Mouse (Mus musculus) limb, embryonic 11.5 days (tissue): ENCODE measurements around the gene Spata17. TPM values are rescaled to one million over a fixed set of nuclear protein-coding genes. Genes with fewer than 3 reads are reported as not detected.

Source experiments
- ATAC-seq: fragments of 200-750 bp; cut with Nextera tagmentation; 2 replicates; pipeline ENCODE4 v1.8.0; 2017; ENCODE audit warnings: low read depth; ENCODE audit not compliant: insufficient number of reproducible peaks, low FRiP score, low TSS enrichment
- DNase-seq: peaks from one replicate; pipeline ENCODE4 v3.0.0-alpha.2; 2015; ENCODE audit warnings: low spot score
- H3K27ac ChIP-seq: fragments of 300-500 bp; sonication (generic); replicated peaks from 2 replicates; pipeline ENCODE4 v1.5.1; 2014; ENCODE audit warnings: low read depth, mild to moderate bottlenecking, low read length
- H3K27me3 ChIP-seq: fragments of 300-500 bp; sonication (generic); 2 replicates; pipeline ENCODE4 v1.6.1; 2014; ENCODE audit warnings: mild to moderate bottlenecking, low read length, mixed read lengths; ENCODE audit not compliant: control insufficient read depth, insufficient read depth
- H3K36me3 ChIP-seq: fragments of 300-500 bp; sonication (generic); 2 replicates; pipeline ENCODE4 v1.6.1; 2014; ENCODE audit warnings: mild to moderate bottlenecking, low read length, moderate library complexity, mixed read lengths; ENCODE audit not compliant: control insufficient read depth, insufficient read depth
- H3K4me1 ChIP-seq: fragments of 300-500 bp; sonication (generic); 2 replicates; pipeline ENCODE4 v1.6.1; 2014; ENCODE audit warnings: low read length, mixed read lengths; ENCODE audit not compliant: control insufficient read depth, insufficient read depth
- H3K4me2 ChIP-seq: fragments of 300-500 bp; sonication (generic); 2 replicates; pipeline ENCODE4 v1.6.1; 2014; ENCODE audit warnings: low read depth, mild to moderate bottlenecking, moderate library complexity; ENCODE audit not compliant: severe bottlenecking
- H3K4me3 ChIP-seq: fragments of 300-500 bp; sonication (generic); 2 replicates; pipeline ENCODE4 v1.5.1; 2014; ENCODE audit warnings: low read depth, low read length
- H3K9ac ChIP-seq: fragments of 300-500 bp; sonication (generic); 2 replicates; pipeline ENCODE4 v1.6.1; 2014; ENCODE audit warnings: mild to moderate bottlenecking, low read length
- H3K9me3 ChIP-seq: fragments of 300-500 bp; sonication (generic); 2 replicates; pipeline ENCODE4 v1.6.1; 2016; ENCODE audit warnings: low read length; ENCODE audit not compliant: control insufficient read depth
- WGBS: fragments of 180-500 bp; shearing (Covaris S2); extraction: QIAGEN DNeasy Blood & Tissue Kit; methylation state at CpG from one replicate; pipeline ENCODE4 v1.1.7; 2014; 5-methylcytosine and 5-hydroxymethylcytosine counted together
- polyA plus RNA-seq: library from polyadenylated mRNA; unstranded; fragments of >200 nt; fragmentation: Nextera tagmentation; extraction: Ambion mirVana; gene quantifications from 2 replicates; pipeline ENCODE4 v1.2.1, GENCODE M21; 2014

Gene Spata17
- polyA plus RNA-seq, 1 experiment from 2014 or later, result 0.72 TPM

DNA sequence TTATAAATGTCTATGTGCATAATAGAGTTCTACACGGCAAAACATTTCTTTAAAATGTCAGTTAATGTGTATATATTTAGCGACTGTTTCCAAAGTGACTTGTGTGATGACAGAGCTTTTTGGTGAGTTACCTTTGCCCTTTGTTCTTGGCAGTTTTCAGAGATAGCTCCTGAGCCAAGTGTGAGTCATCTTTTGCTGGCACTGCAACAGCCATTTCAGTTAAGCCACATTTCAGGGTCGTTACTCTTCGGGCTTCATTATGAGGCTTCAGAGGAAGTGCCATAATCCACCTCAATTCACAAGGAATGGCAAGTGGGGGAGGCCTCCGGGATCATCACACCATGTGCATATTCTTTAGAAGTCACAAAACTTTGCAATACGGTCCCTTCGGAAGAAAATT, 195.3 kb downstream of the Spata17 start:
- WGBS, result 79% methylated on average over 7 of the region's 7 CpGs

DNA sequence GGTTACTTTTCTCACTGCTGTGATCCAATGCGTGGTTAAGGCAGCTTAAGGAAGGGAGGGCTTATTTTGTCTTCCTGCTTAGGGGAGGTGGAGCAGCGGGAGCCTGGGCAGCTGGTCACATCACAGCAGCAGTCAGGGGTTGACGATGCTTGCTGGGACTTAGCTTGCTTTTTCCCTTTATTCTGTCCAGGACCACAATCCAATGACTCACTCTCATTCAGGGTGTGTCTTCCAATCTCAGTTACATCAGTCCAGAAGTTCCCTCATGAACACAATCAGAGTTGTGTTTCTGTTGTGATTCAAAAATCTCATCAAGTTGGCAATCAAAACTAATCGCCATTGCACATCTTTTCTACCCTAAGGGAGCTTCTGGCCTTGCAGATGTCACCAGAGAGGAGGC, 199.1 kb downstream of the Spata17 start:
- H3K27me3 ChIP-seq, result no peaks in the 10 kb centered on the region
- no peak for ATAC-seq
- H3K27ac ChIP-seq, result no peak overlapping the region
- no peaks in the 10 kb centered on the region; the same call in 1 of the 2 replicates for H3K4me1 ChIP-seq
- WGBS, result 65% methylated on average over 4 of the region's 4 CpGs
- H3K9ac ChIP-seq, result no peak overlapping the region
- no peak overlapping the region for H3K4me2 ChIP-seq
- H3K4me3 ChIP-seq, result no peak overlapping the region
- no peak for DNase-seq
- H3K36me3 ChIP-seq, result no peaks in the 10 kb centered on the region
- no peaks in the 10 kb centered on the region for H3K9me3 ChIP-seq

More for the DNA sequence above, 195.3 kb downstream of the Spata17 start:
- no peaks in the 10 kb centered on the region for H3K9me3 ChIP-seq
- no peak for DNase-seq
- H3K36me3 ChIP-seq, result no peaks in the 10 kb centered on the region
- H3K27ac ChIP-seq, result no peak overlapping the region
- ATAC-seq, result no peak
- H3K9ac ChIP-seq, result no peak overlapping the region
- no peaks in the 10 kb centered on the region for H3K27me3 ChIP-seq
- no peaks in the 10 kb centered on the region; the same call in 1 of the 2 replicates for H3K4me1 ChIP-seq
- no peak overlapping the region for H3K4me2 ChIP-seq
- H3K4me3 ChIP-seq, result no peak overlapping the region

DNA sequence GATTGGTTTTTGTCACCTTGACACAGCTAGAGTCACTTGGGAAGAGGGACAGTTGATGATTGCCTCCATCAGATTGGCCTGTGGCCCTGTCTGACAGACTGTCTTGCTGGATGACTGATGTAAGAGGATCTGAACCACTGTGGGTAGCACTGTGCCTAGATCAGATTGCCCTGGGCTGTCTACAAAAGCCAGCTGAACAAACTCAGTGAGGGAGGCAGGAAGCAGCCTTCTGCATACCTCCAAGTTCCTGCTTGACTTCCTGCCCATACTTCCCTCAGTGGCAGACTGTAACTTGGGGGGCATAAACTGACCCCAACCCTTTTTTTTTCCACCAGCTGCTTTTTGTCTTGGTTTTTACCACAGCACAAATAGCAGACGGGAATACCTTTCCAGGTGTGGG, 199.6 kb downstream of the Spata17 start:
- no peaks in the 10 kb centered on the region for H3K27me3 ChIP-seq
- no peak overlapping the region for H3K4me2 ChIP-seq
- 70% methylated on average over 1 of the region's 1 CpGs for WGBS
- no peak overlapping the region for H3K9ac ChIP-seq
- no peaks in the 10 kb centered on the region for H3K9me3 ChIP-seq
- H3K4me3 ChIP-seq, result no peak overlapping the region
- H3K4me1 ChIP-seq, result no peaks in the 10 kb centered on the region; the same call in 1 of the 2 replicates
- DNase-seq (no peak), ATAC-seq (no peak)
- no peak overlapping the region for H3K27ac ChIP-seq
- no peaks in the 10 kb centered on the region for H3K36me3 ChIP-seq

- DNase-seq, result no peak
- no peak for ATAC-seq
These were observed 201.1 kb downstream of the Spata17 start for GRCm38 (mm10) chr1:187014141-187014540.

DNA sequence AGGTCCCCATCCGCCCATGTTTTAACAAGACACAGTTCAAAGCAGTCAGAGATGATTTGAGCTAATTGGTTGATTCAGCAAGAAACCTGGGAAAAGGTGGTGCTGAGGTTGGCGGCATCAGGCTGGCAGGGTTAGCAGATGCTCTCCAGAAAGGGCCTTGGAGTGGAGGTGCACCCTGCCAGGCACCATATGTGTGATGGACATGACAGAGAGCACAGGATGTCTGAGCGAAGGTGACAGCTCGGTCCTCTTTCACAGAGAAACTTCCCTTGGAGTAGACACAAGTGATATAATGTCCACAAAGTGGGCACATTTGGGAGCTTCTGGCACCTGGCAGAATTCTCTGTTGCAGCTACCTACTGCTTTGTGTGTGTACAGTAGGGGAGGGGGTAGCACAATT, 203.7 kb downstream of the Spata17 start:
- ATAC-seq (no peak), DNase-seq (no peak)

More at GRCm38 (mm10) chr1:187014141-187014540, 201.1 kb downstream of the Spata17 start:
- Histone ChIP-seq H3K4me1 (no peaks in the 10 kb centered on the region; the same call in 1 of the 2 replicates), H3K9me3 (no peaks in the 10 kb centered on the region), H3K9ac (no peak overlapping the region), H3K27ac (no peak overlapping the region), H3K4me3 (no peak overlapping the region), H3K4me2 (no peak overlapping the region), H3K27me3 (no peaks in the 10 kb centered on the region), H3K36me3 (no peaks in the 10 kb centered on the region)
- WGBS, result 92% methylated on average over 2 of the region's 2 CpGs

GRCm38 (mm10) chr1:187010071-187010470, 205.2 kb downstream of the Spata17 start:
- H3K27me3 ChIP-seq, result no peaks in the 10 kb centered on the region
- no peak overlapping the region for H3K9ac ChIP-seq
- no peak for ATAC-seq
- no peaks in the 10 kb centered on the region for H3K4me1 ChIP-seq
- H3K36me3 ChIP-seq, result no peaks in the 10 kb centered on the region
- H3K27ac ChIP-seq, result no peak overlapping the region
- no peak overlapping the region for H3K4me2 ChIP-seq
- no peaks in the 10 kb centered on the region for H3K9me3 ChIP-seq
- H3K4me3 ChIP-seq, result no peak overlapping the region
- whole genome bisulfite sequencing, result 73% methylated on average over 11 of the region's 11 CpGs
- no peak for DNase-seq

More for the DNA sequence above, 203.7 kb downstream of the Spata17 start:
- Histone ChIP-seq H3K9ac (no peak overlapping the region), H3K9me3 (no peaks in the 10 kb centered on the region), H3K27me3 (no peaks in the 10 kb centered on the region), H3K4me2 (no peak overlapping the region), H3K4me1 (no peaks in the 10 kb centered on the region; the same call in 1 of the 2 replicates), H3K27ac (no peak overlapping the region), H3K4me3 (no peak overlapping the region), H3K36me3 (no peaks in the 10 kb centered on the region)
- WGBS, result 89% methylated on average over 4 of the region's 4 CpGs

GRCm38 (mm10) chr1:187008236-187008635, 207.0 kb downstream of the Spata17 start:
- WGBS, result 94% methylated on average over 7 of the region's 7 CpGs
- H3K27ac ChIP-seq, result no peak overlapping the region
- ATAC-seq (no peak), DNase-seq (no peak)
- no peaks in the 10 kb centered on the region for H3K4me1 ChIP-seq
- no peaks in the 10 kb centered on the region for H3K36me3 ChIP-seq
- H3K4me3 ChIP-seq, result no peak overlapping the region
- no peak overlapping the region for H3K9ac ChIP-seq
- H3K4me2 ChIP-seq, result no peak overlapping the region
- no peaks in the 10 kb centered on the region for H3K9me3 ChIP-seq
- H3K27me3 ChIP-seq, result no peaks in the 10 kb centered on the region

DNA sequence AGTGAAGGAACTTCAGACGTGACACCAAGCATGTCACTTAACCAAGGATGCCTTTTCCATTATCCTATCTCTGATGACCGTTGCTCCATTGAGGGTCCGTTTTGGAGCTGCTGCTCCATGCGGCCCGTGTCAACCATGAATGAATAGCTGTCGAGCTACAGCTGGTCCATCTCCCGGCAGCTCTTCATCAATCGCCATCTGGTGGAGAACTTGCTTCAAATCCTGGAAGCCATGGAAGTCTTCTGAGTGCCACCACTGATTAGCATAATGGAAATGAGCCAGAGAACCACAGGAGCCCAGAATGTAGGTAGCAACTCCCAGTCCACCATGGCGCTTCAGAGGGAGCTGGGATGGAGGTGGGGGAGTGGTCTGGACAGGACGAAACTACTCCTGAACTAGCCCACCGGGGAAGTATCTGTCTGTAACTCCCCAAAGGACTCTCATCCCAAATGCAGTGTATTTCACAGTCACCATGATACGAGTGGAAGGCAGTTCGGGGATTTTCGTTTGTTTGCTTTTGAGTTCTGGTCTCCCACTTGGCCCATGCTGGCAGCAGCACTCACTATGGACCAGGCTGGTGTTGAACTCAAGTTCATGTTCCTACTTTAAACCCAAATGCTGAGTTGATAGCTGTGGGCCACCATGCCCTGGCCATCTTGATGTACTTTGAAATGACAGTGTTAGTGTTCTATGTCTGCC, 208.9 kb downstream of the Spata17 start:
- Histone ChIP-seq H3K4me1 (no peaks in the 10 kb centered on the region), H3K4me3 (no peak overlapping the region), H3K9me3 (no peaks in the 10 kb centered on the region), H3K36me3 (no peaks in the 10 kb centered on the region), H3K27me3 (no peaks in the 10 kb centered on the region), H3K9ac (no peak overlapping the region), H3K27ac (no peak overlapping the region), H3K4me2 (no peak overlapping the region)
- no peak for ATAC-seq
- 87% methylated on average over 14 of the region's 14 CpGs for WGBS
- no peak for DNase-seq

- Histone ChIP-seq H3K4me3 (no peak overlapping the region), H3K36me3 (no peaks in the 10 kb centered on the region), H3K4me1 (no peaks in the 10 kb centered on the region), H3K27ac (no peak overlapping the region), H3K9ac (no peak overlapping the region), H3K9me3 (no peaks in the 10 kb centered on the region), H3K4me2 (no peak overlapping the region), H3K27me3 (no peaks in the 10 kb centered on the region)
- DNase-seq (no peak), ATAC-seq (no peak)
- WGBS, result 94% methylated on average over 1 of the region's 1 CpGs
These were observed 211.0 kb downstream of the Spata17 start for GRCm38 (mm10) chr1:187004306-187004705.
